Mouse (Mus musculus) C2C12 (cell line): ENCODE results near the gene Gm11273. TPM values are rescaled to one million over a fixed set of nuclear protein-coding genes. Genes with fewer than 3 reads are reported as not detected.
"Not testable (repeated sequence)": the region's sequence is repeated elsewhere in the genome, so short reads cannot be mapped to it uniquely, and the experiment has no call there.

Source experiments
- H3K27me3 ChIP-seq: one replicate; pipeline ENCODE4 v1.6.1; 2011; ENCODE audit not compliant: control insufficient read depth, insufficient read depth, insufficient read length
- H3K36me3 ChIP-seq: one replicate; pipeline ENCODE4 v1.6.1; 2011; ENCODE audit not compliant: control insufficient read depth, insufficient read depth
- H3K4me3 ChIP-seq: one replicate; pipeline ENCODE4 v1.5.1; 2011; ENCODE audit warnings: mild to moderate bottlenecking, control low read depth; ENCODE audit not compliant: poor library complexity, insufficient read depth, severe bottlenecking
- H3K79me2 ChIP-seq: one replicate; pipeline ENCODE4 v1.6.1; 2011; ENCODE audit not compliant: control insufficient read depth, insufficient read depth
- H3K79me3 ChIP-seq: one replicate; pipeline ENCODE4 v1.6.1; 2011; ENCODE audit warnings: low read depth, control low read depth
- H3ac ChIP-seq: one replicate; pipeline ENCODE3; 2011; ENCODE audit warnings: low read depth; ENCODE audit not compliant: control insufficient read depth, insufficient read length
- CEBPB ChIP-seq: IDR thresholded peaks from one replicate; pipeline ENCODE4 v1.6.1; 2011; ENCODE audit warnings: low read depth, mild to moderate bottlenecking, control low read depth, moderate library complexity
- CTCF ChIP-seq: IDR thresholded peaks from one replicate; pipeline ENCODE4 v1.5.1; 2011; ENCODE audit not compliant: control insufficient read depth, insufficient read depth, insufficient read length
- FOSL1 ChIP-seq: IDR thresholded peaks from one replicate; pipeline ENCODE4 v1.8.0; 2011; ENCODE audit warnings: mild to moderate bottlenecking, low read length; ENCODE audit not compliant: poor library complexity, insufficient read depth, severe bottlenecking
- MAX ChIP-seq: IDR thresholded peaks from one replicate; pipeline ENCODE4 v1.6.1; 2011; ENCODE audit warnings: mild to moderate bottlenecking, control low read depth
- MYOD1 ChIP-seq: IDR thresholded peaks from one replicate; pipeline ENCODE4 v1.6.1; 2011; ENCODE audit warnings: low read depth; ENCODE audit not compliant: control insufficient read depth, insufficient read length
- MYOG ChIP-seq: IDR thresholded peaks from one replicate; pipeline ENCODE4 v1.6.1; 2011; ENCODE audit not compliant: control insufficient read depth, insufficient read length; ENCODE audit errors: extremely low read depth
- USF1 ChIP-seq: IDR thresholded peaks from one replicate; pipeline ENCODE4 v1.6.1; 2011; ENCODE audit warnings: low read depth, mild to moderate bottlenecking, control low read depth, moderate library complexity
- long read RNA-seq, 2 experiments: library from polyadenylated mRNA; unstranded; transcript quantifications; one replicate each; pipeline ENCODE4 v2.0.0; 2019 to 2020
- polyA plus RNA-seq: library from polyadenylated mRNA; unstranded; fragments of >200 nt; fragmentation: generic; extraction: Trizol; gene quantifications from one replicate; pipeline ENCODE4 v1.2.1, GENCODE M21; 2012; ENCODE audit warnings: missing spikeins

Gene Gm11273
- polyA plus RNA-seq, result 22.1 TPM
- long read RNA-seq, experiment 1, transcript Gm11273-201 (1 exons, 390 nt), result major isoform, 13 of 13 reads
- long read RNA-seq, experiment 1, partial matches to known transcripts, result 0 of 13 reads
- long read RNA-seq, experiment 1, other reads (novel, unspliced or antisense), result 0 of 13 reads
- long read RNA-seq, experiment 2, result 0 reads

- H3K79me2 ChIP-seq, H3ac ChIP-seq, H3K27me3 ChIP-seq, H3K4me3 ChIP-seq, H3K79me3 ChIP-seq, H3K36me3 ChIP-seq: not testable (repeated sequence)
Observed at GRCm38 (mm10) chr13:21501182-21501581, at the start of gene Gm11273. TSS of gene Gm11273 (minus strand) at chr13:21501418.

GRCm38 (mm10) chr13:21550416-21551110 is 49.3 kb upstream of the Gm11273 start:
- Histone ChIP-seq H3K4me3 (no peak overlapping the region), H3K27me3 (no peaks in the 10 kb centered on the region), H3ac (no peak overlapping the region), H3K79me3 (no peaks in the 10 kb centered on the region), H3K79me2 (no peaks in the 10 kb centered on the region), H3K36me3 (no peaks in the 10 kb centered on the region)
- TF ChIP-seq CTCF (no peak), CEBPB (no peak), FOSL1 (no peak), USF1 (no peak), MYOD1 (no peak), MAX (no peak), MYOG (no peak)

DNA sequence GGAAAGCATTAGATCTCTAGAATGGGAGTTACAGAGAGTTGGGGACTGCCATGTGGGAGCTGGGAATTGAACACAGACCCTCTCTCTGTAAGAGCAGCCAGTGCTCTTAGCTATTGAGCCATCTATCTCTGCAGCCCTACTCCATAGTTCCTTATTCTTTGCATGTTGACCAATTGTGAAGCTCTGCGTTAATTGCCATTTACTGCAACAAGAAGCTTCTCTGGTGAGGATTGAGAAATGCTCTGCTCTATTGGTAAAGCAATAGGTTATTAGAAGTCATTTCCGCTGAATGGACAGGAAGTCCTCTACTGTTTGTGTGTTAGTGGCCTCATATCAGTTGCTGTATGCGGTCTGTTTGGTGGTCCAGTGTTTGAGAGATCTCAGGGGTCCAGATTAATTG is 48.3 kb upstream of the Gm11273 start:
- H3ac ChIP-seq, result no peak overlapping the region
- H3K4me3 ChIP-seq, result no peak overlapping the region
- H3K79me2 ChIP-seq, result no peaks in the 10 kb centered on the region
- no peak for TF ChIP-seq CEBPB
- no peak for TF ChIP-seq MYOD1
- TF ChIP-seq USF1, result no peak
- TF ChIP-seq CTCF, result no peak
- no peak for TF ChIP-seq MYOG
- TF ChIP-seq MAX, result no peak
- no peak for TF ChIP-seq FOSL1
- no peaks in the 10 kb centered on the region for H3K27me3 ChIP-seq
- H3K79me3 ChIP-seq, result no peaks in the 10 kb centered on the region
- H3K36me3 ChIP-seq, result no peaks in the 10 kb centered on the region

DNA sequence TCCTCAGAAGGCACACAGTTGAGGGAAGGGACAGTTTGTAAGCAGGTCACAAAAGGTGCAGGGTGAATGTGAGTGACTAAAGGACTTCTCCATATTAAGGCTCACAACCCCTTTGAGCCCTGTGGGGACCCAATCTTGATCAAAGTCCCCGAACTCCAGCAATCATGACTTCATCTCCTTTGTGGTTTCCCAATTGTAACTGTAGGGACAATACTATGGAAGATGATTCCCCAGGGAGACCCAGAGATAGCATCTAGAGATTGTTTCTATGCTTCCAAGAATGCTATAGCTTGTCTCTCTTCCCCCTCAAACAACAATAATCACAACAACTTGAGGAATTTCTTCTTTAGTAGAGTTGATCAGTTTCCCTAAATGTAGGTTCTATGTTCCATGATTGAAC is 41.5 kb upstream of the Gm11273 start, which contains the start of gene Olfr1366:
Gene Olfr1366 (minus strand): TSS at position 101 of the 400 bp plus-strand sequence.
- Histone ChIP-seq H3K36me3 (no peaks in the 10 kb centered on the region), H3ac (no peak within 1 kb of the TSS), H3K79me3 (no peaks in the 10 kb centered on the region), H3K79me2 (no peaks in the 10 kb centered on the region), H3K27me3 (no peaks in the 10 kb centered on the region), H3K4me3 (no peak within 1 kb of the TSS)
- TF ChIP-seq CTCF, result no peak
- no peak for TF ChIP-seq FOSL1
- TF ChIP-seq CEBPB, result no peak
- TF ChIP-seq USF1, result no peak
- no peak for TF ChIP-seq MAX
- no peak for TF ChIP-seq MYOD1
- no peak for TF ChIP-seq MYOG

GRCm38 (mm10) chr13:21530781-21531201 is 29.6 kb upstream of the Gm11273 start, which contains the start of gene Zkscan8:
TSS of gene Zkscan8 (minus strand) at chr13:21531120.
- H3K79me3 ChIP-seq, result no peaks in the 10 kb centered on the region
- H3K27me3 ChIP-seq, result no peaks in the 10 kb centered on the region
- peak within 1 kb of the TSS; percentile 53 for H3K4me3 ChIP-seq
- H3K36me3 ChIP-seq, result no peaks in the 10 kb centered on the region
- no peak for TF ChIP-seq USF1
- TF ChIP-seq CTCF, result no peak
- TF ChIP-seq FOSL1, result no peak
- TF ChIP-seq CEBPB, result no peak
- no peak for TF ChIP-seq MAX
- no peak for TF ChIP-seq MYOD1
- no peak for TF ChIP-seq MYOG
- peaks cover 17% of the 10 kb centered on the region for H3K79me2 ChIP-seq
- H3ac ChIP-seq, result peak within 1 kb of the TSS; percentile 98

DNA sequence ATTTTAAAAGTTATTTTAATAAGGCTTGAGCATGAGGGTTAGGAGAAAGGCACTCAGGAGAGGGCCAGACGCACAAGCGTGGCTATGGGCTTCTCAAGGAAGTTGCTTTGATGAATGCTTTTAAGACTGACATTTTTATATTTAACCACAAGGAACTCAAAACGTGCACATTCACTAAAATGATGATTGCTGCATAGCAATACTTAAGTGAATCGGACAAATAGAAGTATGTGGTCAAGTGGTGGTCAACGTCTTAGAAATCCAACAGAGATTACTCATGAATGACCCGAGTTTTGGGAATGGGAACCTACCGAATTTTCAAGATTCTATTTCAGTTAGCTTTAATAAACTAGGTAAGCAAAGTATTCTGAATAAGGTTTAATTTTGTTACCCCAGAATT is 28.9 kb upstream of the Gm11273 start:
- no peak for TF ChIP-seq CEBPB
- TF ChIP-seq USF1, result no peak
- TF ChIP-seq MYOG, result no peak
- no peak for TF ChIP-seq MYOD1
- TF ChIP-seq FOSL1, result no peak
- no peak for TF ChIP-seq CTCF
- no peak for TF ChIP-seq MAX
- H3K36me3 ChIP-seq, result no peaks in the 10 kb centered on the region
- peak overlapping the region; percentile 30 for H3ac ChIP-seq
- no peaks in the 10 kb centered on the region for H3K79me3 ChIP-seq
- peak overlapping the region; percentile 53 for H3K4me3 ChIP-seq
- no peaks in the 10 kb centered on the region for H3K27me3 ChIP-seq
- H3K79me2 ChIP-seq, result peaks cover 17% of the 10 kb centered on the region
